Mouse (Mus musculus) urinary bladder, postnatal 10 days (tissue): ENCODE results near the gene Klra7.
"Not testable (repeated sequence)": the region's sequence is repeated elsewhere in the genome, so short reads cannot be mapped to it uniquely, and the experiment has no call there.

Experiments
- DNase-seq: peaks from one replicate; pipeline ENCODE4 v3.0.0; 2022; ENCODE audit warnings: low spot score

Klra7 gene

DNA sequence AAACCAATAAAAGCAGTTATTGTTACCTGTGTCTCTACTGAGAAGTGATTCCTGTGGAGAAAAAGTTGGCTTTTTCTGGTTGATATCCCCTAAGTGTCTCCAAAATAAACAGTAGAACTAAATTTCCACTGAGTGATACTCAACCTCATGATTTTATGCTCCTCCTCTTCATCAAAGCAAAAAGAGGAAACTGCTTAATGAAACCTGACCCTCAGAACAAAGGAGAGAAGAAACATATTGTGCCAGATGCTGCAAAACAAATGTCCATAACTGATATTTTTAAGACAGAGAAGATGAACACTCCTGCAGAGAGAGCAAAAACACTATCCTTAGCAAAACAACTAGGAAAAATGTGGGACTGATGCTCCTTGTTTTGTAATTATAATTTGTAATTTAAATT is at the start of gene Klra7:
Gene Klra7, minus strand, starts transcription at position 101 of the 400 bp plus-strand sequence.
- DNase-seq = no peak

- not testable (repeated sequence) for DNase-seq
Observed at GRCm38 (mm10) chr6:130281828-130282227, 48.7 kb upstream of the Klra7 start, which contains the start of gene Klra10. Gene Klra10 (minus strand): TSS chr6:130281928.

DNA sequence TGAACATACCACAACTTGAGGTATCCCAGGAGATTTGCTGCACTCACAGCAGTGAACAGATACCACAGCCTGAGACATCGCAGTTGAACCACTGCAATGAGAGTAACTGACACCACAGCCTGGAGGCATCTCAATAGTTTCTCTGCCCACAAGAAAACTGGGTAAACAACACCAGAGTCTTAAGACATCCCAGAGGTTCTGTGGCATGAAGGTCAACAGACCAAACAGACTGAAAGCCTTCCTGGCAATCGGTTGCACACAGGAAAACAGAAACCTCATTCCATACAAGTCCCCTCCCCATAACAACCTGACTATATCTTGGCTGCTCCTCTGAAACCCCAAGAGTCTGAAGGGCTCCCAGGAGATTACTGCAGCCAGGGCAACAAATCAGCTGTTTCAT is 22.2 kb upstream of the Klra7 start:
- no peak for DNase-seq

DNA sequence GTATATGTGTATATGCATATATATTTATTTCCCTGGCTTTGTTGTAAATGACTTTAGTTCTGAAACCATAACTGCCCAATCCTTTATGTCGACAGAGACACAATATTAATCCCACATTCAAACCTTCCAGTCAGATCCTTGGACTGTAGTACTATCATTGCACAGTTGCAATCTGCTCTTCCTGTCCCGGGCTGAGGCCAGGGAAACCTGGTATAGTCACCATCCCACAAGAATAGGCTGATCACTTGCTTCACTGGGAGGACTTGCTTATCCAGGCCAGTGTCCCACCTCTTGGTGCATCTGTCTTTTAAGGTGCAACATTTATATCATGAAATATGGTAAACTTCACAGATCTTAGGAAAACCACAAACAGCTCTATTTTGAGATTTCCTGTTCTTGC is 4.4 kb upstream of the Klra7 start:
- DNase-seq = no peak

GRCm38 (mm10) chr6:130236635-130237034 is 3.5 kb upstream of the Klra7 start:
- no peak for DNase-seq

DNA sequence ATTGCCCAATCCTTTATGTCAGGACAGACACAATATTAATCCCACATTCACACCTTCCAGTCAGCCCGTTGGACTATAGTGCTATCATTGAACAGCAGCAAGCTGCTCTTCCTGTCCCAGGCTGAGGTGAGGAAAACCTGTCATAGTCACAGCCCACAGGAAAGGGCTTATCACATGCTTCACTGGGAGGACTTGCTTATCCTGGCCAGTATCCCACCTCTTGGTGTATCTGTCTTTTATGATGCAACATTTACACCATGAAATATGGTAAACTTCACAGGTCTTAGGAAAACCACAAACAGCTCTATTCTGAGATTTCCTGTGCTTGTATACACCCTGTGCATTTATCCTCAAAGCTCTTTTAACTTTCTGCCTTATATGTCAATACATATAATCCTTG is 35.7 kb downstream of the Klra7 start:
- not testable (repeated sequence) for DNase-seq

- DNase-seq = not testable (repeated sequence)
Observed at GRCm38 (mm10) chr6:130193012-130193411, 40.1 kb downstream of the Klra7 start, which contains the start of gene Klra9. Gene Klra9 (minus strand): TSS chr6:130193112.
